Mouse (Mus musculus) cerebellum, adult 2 months (tissue): ENCODE data around the gene Rgs10. TPM values are rescaled to one million over a fixed set of nuclear protein-coding genes. Genes with fewer than 3 reads are reported as not detected.
A peak's percentile ranks its signal among the peaks of the same experiment; 100 is the strongest.

Source experiments
- DNase-seq, 2 experiments: peaks; one replicate each; pipeline ENCODE4 v3.0.0; 2021
- H3K27ac ChIP-seq: fragments of 200-500 bp; 2 replicates; pipeline ENCODE4 v1.5.1; 2012; ENCODE audit warnings: low read length, control low read depth, inconsistent platforms; ENCODE audit not compliant: insufficient read depth
- H3K27me3 ChIP-seq: fragments of 200-500 bp; 2 replicates; pipeline ENCODE4 v1.6.1; 2012; ENCODE audit warnings: inconsistent platforms, mild to moderate bottlenecking, low read length, moderate library complexity; ENCODE audit not compliant: control insufficient read depth, insufficient read depth
- H3K4me1 ChIP-seq: fragments of 200-500 bp; 2 replicates; pipeline ENCODE4 v1.6.1; 2011; ENCODE audit warnings: low read length; ENCODE audit not compliant: control insufficient read depth, insufficient read depth
- H3K4me3 ChIP-seq: fragments of 200-500 bp; replicated peaks from 2 replicates; pipeline ENCODE3; 2011; ENCODE audit warnings: mild to moderate bottlenecking, low read depth, low read length, control low read depth; ENCODE audit not compliant: insufficient read depth
- CTCF ChIP-seq: fragments of 200-500 bp; IDR thresholded peaks from 2 replicates; pipeline ENCODE4 v1.5.1; 2011; ENCODE audit warnings: low read depth, mild to moderate bottlenecking, control low read depth, low read length, moderate library complexity, borderline replicate concordance; ENCODE audit not compliant: insufficient read depth
- POLR2A ChIP-seq: fragments of 200-500 bp; IDR thresholded peaks from 2 replicates; pipeline ENCODE4 v1.6.1; 2011; ENCODE audit warnings: low read length, control low read depth, borderline replicate concordance; ENCODE audit not compliant: insufficient read depth
- WGBS: fragments of 180-500 bp; shearing (Covaris S2); methylation state at CpG from one replicate; pipeline ENCODE4 v1.1.7; 2018; 5-methylcytosine and 5-hydroxymethylcytosine counted together
- polyA plus RNA-seq: library from polyadenylated mRNA; depleted of rRNA; stranded (reverse); fragments of >200 nt; gene quantifications from 2 replicates; pipeline ENCODE4 v1.2.3, GENCODE M21; 2012

The Rgs10 gene
- polyA plus RNA-seq, 1 experiment: 73.0 TPM

DNA sequence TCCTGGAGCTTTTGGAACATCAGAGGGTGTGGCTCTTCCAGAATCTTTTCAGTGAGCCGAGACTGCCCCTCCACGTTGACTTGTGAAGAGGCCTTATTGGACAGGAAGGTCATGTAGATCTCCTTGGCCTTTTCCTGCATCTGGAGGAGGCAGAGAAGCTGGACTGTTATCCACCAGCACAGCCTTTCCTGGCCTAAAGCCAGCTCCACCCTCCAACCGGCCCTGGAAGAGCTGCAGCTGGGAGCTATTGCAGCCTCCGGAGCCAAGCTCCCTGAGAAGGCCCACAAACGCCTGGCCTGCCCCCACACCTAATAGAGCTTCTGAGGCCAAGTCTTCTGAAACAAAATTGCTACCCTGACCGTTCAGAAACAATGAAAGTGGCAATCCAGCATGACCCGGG, 29.6 kb downstream of the Rgs10 start:
- peak in 1 of 2 experiments; percentile 9 for DNase-seq
- WGBS: 29% methylated on average over 7 of the region's 7 CpGs

DNA sequence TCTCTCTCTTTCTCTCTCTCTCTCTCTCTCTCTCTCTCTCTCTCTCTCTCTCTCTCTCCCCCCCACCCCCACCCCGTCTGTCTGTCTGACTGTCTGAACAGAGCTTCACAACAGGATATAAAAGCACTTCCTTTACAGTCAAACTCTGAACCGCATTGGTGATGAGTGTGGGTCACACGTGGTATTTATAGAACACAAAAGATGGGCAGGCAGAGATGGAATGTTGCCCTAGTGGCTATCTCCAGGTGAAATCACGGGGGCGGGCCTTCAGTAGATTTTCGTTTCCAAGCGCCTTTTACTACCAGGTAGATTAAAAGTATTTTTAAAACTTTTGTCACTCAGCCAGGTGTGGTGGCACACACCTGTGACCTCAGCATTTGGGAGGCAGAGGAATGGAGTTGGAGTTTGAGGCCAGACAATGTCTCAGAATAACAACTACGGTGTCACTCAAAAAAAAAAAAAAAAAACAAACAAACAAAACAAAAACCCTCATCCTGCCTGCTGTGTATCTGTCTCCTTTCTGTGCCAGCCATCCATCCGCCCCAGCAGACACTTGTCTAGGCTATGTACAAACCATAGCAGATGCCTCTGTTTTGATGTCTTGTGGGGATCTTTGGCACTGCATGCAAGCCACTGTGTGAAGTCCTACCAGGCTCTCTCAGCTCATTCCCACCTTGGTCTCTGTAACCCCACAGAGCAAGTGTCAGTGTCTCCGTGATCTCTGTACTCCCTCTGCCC, 34.7 kb downstream of the Rgs10 start:
- Histone ChIP-seq H3K27ac (no peak overlapping the region), H3K4me1 (no peaks in the 10 kb centered on the region), H3K27me3 (no peaks in the 10 kb centered on the region), H3K4me3 (no peak overlapping the region)
- no peak for DNase-seq
- WGBS: 65% methylated on average over 10 of the region's 10 CpGs
- TF ChIP-seq CTCF (no peak), POLR2A (no peak)

More for the DNA sequence above, 29.6 kb downstream of the Rgs10 start:
- Histone ChIP-seq H3K27me3 (no peaks in the 10 kb centered on the region), H3K4me1 (no peaks in the 10 kb centered on the region), H3K27ac (no peak overlapping the region), H3K4me3 (no peak overlapping the region)
- no peak for TF ChIP-seq CTCF
- no peak for TF ChIP-seq POLR2A

DNA sequence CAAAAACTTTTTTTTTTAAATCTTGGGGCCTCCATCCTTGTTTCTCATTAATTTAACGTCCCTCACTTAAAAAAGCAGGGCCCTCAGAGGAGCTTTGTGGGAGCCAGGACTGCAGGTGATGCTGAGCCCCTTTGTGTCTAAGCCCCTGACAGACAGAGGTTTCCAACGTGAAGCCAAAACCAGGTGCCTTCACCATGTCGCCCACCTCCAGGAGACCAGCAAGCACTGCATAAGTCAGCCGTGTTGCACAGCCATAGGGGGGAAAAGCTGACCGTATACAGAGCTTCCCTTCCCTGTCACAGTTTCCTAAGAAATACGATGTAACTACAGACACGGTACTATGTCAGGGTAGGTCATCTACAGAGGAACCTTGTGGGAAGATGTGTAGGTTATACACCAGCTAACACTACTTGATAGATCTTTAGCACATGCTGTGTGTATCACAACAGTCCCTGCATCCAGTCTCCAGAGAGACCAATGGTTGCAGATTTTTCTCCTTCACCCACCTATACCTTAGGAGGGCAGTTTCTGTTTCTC, 35.3 kb downstream of the Rgs10 start:
- no peaks in the 10 kb centered on the region for H3K27me3 ChIP-seq
- H3K4me3 ChIP-seq: no peak overlapping the region
- no peaks in the 10 kb centered on the region for H3K4me1 ChIP-seq
- TF ChIP-seq POLR2A: no peak
- TF ChIP-seq CTCF: no peak
- H3K27ac ChIP-seq: no peak overlapping the region
- WGBS: 85% methylated on average over 7 of the region's 7 CpGs
- DNase-seq: no peak

DNA sequence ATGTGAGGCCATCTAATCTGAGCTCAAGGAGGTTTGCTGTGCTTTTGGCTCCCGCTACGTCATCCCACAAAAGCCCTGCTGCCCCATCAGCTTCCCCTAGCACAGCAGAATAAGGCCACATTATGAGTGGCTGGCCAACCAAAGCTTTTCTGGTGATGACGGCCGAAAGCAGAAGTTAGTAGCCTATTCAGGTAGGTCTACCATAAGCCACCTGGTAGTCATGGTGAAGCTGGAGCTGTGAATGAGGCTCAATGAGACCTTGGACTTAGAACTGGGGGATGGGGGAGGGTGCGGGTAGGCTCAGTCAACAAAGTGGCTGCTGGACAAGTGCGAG, 36.1 kb downstream of the Rgs10 start:
- DNase-seq: no peak
- TF ChIP-seq POLR2A: no peak
- no peak for TF ChIP-seq CTCF
- Histone ChIP-seq H3K4me3 (no peak overlapping the region), H3K27me3 (no peaks in the 10 kb centered on the region), H3K27ac (no peak overlapping the region), H3K4me1 (no peaks in the 10 kb centered on the region)
- WGBS: 97% methylated on average over 6 of the region's 6 CpGs

DNA sequence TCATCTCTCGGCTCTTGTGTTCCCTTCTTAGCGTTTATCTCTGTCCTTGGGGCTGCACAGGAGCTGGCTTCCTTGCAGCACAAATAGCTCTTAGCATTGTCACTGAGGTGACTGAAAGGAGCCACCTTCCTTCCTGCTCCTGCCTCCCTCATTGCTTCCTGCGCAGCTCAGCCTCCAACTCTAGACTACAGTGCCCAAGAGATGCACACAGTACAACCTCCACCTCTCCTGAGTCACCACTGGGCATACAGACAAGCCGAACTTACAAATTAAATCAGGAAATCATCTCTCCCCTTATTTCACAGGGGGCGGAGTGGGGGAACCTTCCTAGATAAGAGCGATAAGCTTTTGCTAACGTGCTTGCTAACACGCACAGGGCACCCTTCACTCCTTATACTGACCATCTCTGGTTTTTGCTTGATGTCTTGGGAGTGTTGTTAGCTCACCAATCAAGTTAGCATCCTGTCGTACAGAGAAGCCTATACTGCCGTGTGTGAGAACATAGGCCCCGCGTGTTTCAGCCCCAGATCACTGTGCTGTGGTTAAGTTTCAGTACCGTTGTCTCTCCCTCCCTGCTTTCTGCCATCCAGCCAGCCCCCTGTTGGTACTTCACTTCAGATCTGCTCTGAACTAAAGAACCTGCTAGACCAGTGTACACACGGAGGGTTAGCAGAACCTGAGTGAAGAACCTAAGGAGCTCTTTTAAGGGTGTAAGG, 36.6 kb downstream of the Rgs10 start:
- Histone ChIP-seq H3K27me3 (no peaks in the 10 kb centered on the region), H3K4me1 (no peaks in the 10 kb centered on the region), H3K27ac (no peak overlapping the region), H3K4me3 (no peak overlapping the region)
- TF ChIP-seq POLR2A (no peak), CTCF (no peak)
- no peak for DNase-seq
- WGBS: 89% methylated on average over 14 of the region's 14 CpGs

DNA sequence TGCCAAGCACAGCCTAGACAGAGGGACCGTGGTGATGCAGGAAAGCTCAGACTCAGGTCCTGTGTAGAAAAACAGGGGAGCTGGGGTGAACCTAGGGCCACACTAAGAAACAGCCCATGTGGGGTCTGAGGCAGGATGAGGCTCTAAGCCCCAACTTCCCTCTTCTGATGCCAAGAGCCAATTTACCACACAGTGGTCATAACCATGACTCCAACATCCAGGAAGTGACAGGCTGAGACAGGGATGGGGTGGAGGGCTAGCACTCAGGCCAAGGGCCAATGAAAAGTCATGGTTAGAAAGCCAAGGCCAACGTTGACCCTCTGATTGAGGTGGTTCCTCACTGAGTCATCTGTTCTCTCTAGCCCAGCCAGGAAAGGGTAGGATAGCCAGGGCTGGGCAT, 37.6 kb downstream of the Rgs10 start:
- Histone ChIP-seq H3K4me3 (no peak overlapping the region), H3K4me1 (no peaks in the 10 kb centered on the region), H3K27ac (no peak overlapping the region), H3K27me3 (no peaks in the 10 kb centered on the region)
- WGBS: 76% methylated on average over 2 of the region's 2 CpGs
- no peak for DNase-seq
- TF ChIP-seq CTCF: no peak
- no peak for TF ChIP-seq POLR2A

DNA sequence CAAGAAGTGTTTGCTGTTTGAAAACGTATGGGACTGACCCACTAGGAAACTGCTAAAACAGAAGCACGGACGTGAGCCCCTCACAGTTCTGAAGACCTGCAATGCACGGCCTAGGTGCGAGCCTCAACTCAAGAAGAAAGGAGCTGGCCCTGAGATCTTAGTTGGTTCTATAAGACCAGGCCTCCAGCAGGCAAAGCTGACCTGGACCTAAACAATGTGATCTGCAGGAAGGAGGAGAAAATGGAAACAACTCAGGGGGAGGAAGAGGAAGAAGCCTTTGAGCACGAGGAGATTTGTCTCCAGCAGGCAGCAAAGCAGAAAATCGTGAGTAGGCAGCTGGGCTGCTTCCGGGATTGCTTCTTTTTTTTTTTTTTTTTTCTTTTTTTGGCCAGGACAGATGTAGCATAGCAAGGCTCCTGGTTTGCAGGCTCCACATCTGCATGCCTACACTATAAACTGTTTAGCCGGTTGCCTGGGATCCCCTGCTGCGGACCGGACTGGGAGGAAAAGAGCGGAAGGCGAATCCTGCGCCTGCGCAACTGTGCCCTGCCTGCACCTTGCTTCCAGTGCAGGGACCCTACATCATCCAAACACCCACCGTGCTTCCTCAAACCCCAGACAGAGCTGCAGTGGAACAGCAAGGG, 39.3 kb downstream of the Rgs10 start:
- no peak overlapping the region for H3K27ac ChIP-seq
- WGBS: 59% methylated on average over 16 of the region's 16 CpGs
- H3K4me3 ChIP-seq: no peak overlapping the region
- TF ChIP-seq CTCF (no peak), POLR2A (no peak)
- H3K27me3 ChIP-seq: no peaks in the 10 kb centered on the region
- no peak for DNase-seq
- H3K4me1 ChIP-seq: no peaks in the 10 kb centered on the region
